Mouse (Mus musculus) 3134 (cell line): ENCODE data around the gene Tmem8.

ENCODE experiments used
- DNase-seq: peaks from one replicate; pipeline ENCODE4 v3.0.0-alpha.2; 2011; ENCODE audit warnings: low spot score; ENCODE audit not compliant: insufficient read length; ENCODE audit errors: extremely low read depth

Gene Tmem8

GRCm38 (mm10) chr17:26138239-26138836 is 25.2 kb downstream of the Tmem8 start, which contains the start of gene Axin1:
Axin1 (plus strand) TSS chr17:26138688.
- peak; percentile 99 for DNase-seq

GRCm38 (mm10) chr17:26138901-26139381 is 25.8 kb downstream of the Tmem8 start:
- peak; percentile 66 for DNase-seq

GRCm38 (mm10) chr17:26142796-26143195 is 29.7 kb downstream of the Tmem8 start:
- peak; percentile 51 for DNase-seq

- DNase-seq = no peak
Observed at GRCm38 (mm10) chr17:26143386-26143785, 30.3 kb downstream of the Tmem8 start.

DNA sequence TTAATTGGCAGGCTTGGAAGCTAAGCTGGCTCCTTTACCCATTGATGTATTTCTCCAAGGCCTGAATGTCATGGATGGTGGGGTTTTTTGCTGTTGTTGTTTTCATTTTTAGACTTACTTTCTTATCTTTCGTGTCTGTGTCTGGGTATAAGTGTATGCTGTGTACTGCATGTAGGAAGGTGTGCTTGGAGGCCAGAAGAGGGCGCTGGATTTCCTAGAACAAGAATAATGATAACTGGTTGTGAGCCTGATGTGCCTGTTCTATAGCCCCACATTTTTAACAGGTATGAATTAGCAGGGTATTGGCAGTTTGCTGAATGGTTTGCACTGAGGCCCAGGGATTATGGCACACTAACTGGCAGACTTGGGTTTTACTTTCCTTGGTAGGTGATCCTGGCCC is 36.0 kb downstream of the Tmem8 start:
- DNase-seq = no peak

DNA sequence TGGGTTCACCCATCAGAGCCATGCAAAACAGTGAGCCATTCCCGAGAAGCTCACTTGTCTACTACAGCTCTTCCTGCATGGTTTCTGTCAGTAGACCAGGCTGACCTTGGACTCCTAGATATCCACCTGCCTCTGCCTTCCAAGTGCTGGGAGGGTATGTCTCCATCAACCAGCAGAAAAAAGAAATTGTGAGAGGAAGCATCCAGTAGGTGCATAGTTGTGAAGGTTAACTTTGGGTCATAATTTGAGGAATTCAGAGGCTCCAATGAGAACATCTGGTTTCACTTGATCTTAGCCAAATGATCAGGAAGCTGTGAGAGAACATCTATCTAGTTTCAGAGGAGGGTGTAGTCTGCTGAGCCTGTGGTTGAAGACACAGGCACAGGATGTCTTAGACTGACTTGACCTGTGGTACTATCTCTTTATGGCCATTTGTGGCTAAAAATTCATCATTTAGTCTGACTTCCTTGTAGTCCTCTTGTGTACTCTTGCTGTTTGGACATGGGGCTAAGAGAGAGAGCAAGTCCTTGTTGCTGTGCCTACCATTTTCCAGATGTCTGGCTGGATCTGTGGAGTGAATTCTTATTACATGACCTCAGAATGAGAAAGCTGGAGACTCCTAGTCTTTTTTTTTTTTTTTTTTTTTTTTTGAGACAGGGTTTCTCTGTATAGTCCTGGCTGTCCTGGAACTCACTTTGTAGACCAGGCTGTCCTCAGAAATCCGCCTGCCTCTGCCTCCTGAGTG is 39.0 kb downstream of the Tmem8 start:
- DNase-seq = no peak

GRCm38 (mm10) chr17:26162736-26163135 is 49.6 kb downstream of the Tmem8 start:
- DNase-seq = no peak

DNA sequence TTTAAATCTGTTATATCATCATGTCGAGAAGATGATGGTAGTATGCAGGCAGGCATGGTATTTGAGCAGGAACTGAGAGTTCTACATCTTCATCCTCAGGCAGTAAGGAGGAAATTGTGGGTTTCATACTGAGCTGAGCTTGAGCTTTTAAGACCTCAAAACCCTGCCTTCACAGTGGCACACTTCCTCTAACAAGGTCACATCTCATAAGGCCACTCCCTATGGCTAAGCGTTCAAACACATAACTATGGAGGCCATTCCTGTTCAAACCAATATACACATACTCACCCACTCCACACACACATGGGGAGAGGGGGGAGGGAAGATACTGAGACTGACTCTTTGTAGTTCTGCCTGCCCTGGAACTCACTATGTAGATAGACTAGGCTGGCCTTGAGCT is 54.9 kb downstream of the Tmem8 start:
- no peak for DNase-seq
